Mouse (Mus musculus): Measurements from ENCODE around the gene Ccdc124.

GRCm38 (mm10) chr8:70852595-70853231 lies 21.0 kb downstream of the Ccdc124 start:
- TF ChIP-seq ZNF384 (IDR thresholded peaks at IDR 0.05; ENCODE audit: low read depth, low read length) = no peak
- no peak for TF ChIP-seq MAZ (IDR thresholded peaks at IDR 0.05; ENCODE audit: low read depth, low read length)

Data from MEL (cell line).